30 mouse cellular contexts compared by ENCODE assay signal in genomic region chr3:57153177-57153948, GRCm38 (mm10).
DNase-seq lines count a peak whose midpoint lies in the region; ATAC-seq lines count a peak whose summit lies in the region.
"Had no signal": no experiment of that assay in that cellular context is flagged by ENCODE, and none has a peak within 500 bp of the region (broad histone marks: within the 10 kb centered on the region; RNA-seq: fewer than 3 reads in every experiment).

No protein-coding gene starts in this region.

- no peak overlapping the region for H3K9ac ChIP-seq in forebrain, embryonic 15.5 days (replicated peaks)
- no peak overlapping the region for H3K9ac ChIP-seq in forebrain, embryonic 13.5 days
- no peak overlapping the region for H3K9ac ChIP-seq in midbrain, embryonic 16.5 days (ENCODE audit: low read depth, low read length)
- no peak overlapping the region for H3K9ac ChIP-seq in midbrain, embryonic 12.5 days (replicated peaks)
- no peak overlapping the region for H3K9ac ChIP-seq in kidney, embryonic 14.5 days (ENCODE audit: low read depth, low read length)
- no peak overlapping the region for H3K9ac ChIP-seq in heart, embryonic 12.5 days
- H3K9ac ChIP-seq: embryonic facial prominence, embryonic 15.5 days; hindbrain, embryonic 13.5 days; limb, embryonic 15.5 days; liver, embryonic 13.5 days; neural tube, embryonic 12.5 days had no signal

- peak overlapping the region; percentile 29 for H3K27ac ChIP-seq in forebrain, embryonic 15.5 days (replicated peaks)
- no peak overlapping the region for H3K27ac ChIP-seq in forebrain, embryonic 13.5 days
- peak overlapping the region; percentile 74 for H3K27ac ChIP-seq in midbrain, embryonic 10.5 days (replicated peaks)
- H3K27ac ChIP-seq in midbrain, embryonic 16.5 days (ENCODE audit: low read length) = no peak overlapping the region
- H3K27ac ChIP-seq in midbrain, embryonic 12.5 days (replicated peaks) = peak overlapping the region; percentile 68
- H3K27ac ChIP-seq in kidney, embryonic 14.5 days (ENCODE audit: low read depth, low read length) = no peak overlapping the region
- H3K27ac ChIP-seq in heart, embryonic 12.5 days (ENCODE audit: poor library complexity, severe bottlenecking) = no peak overlapping the region
- H3K27ac ChIP-seq: embryonic facial prominence, embryonic 10.5 days; embryonic facial prominence, embryonic 15.5 days; hindbrain, embryonic 13.5 days; limb, embryonic 10.5 days; limb, embryonic 15.5 days; liver, embryonic 13.5 days; neural tube, embryonic 12.5 days; stomach, postnatal 0 days had no signal

- no peak overlapping the region for H3K4me3 ChIP-seq in forebrain, embryonic 15.5 days
- H3K4me3 ChIP-seq in forebrain, embryonic 13.5 days = no peak overlapping the region
- H3K4me3 ChIP-seq in midbrain, embryonic 10.5 days = no peak overlapping the region
- H3K4me3 ChIP-seq in midbrain, embryonic 16.5 days (ENCODE audit: low read depth, low read length) = no peak overlapping the region
- no peak overlapping the region for H3K4me3 ChIP-seq in midbrain, embryonic 12.5 days
- no peak overlapping the region for H3K4me3 ChIP-seq in kidney, embryonic 14.5 days (ENCODE audit: low read length)
- H3K4me3 ChIP-seq in heart, embryonic 12.5 days = no peak overlapping the region
- H3K4me3 ChIP-seq: embryonic facial prominence, embryonic 10.5 days; embryonic facial prominence, embryonic 15.5 days; hindbrain, embryonic 13.5 days; limb, embryonic 10.5 days; limb, embryonic 15.5 days; liver, embryonic 13.5 days; megakaryocyte, embryonic 14.5 days; neural tube, embryonic 12.5 days had no signal

- 44% methylated on average over 4 of the region's 4 CpGs for whole genome bisulfite sequencing in forebrain, embryonic 15.5 days
- WGBS in forebrain, embryonic 13.5 days = 43% methylated on average over 4 of the region's 4 CpGs
- WGBS in midbrain, embryonic 10.5 days = 44% methylated on average over 4 of the region's 4 CpGs
- 36% methylated on average over 4 of the region's 4 CpGs for whole genome bisulfite sequencing in midbrain, embryonic 16.5 days
- WGBS in midbrain, embryonic 12.5 days = 34% methylated on average over 4 of the region's 4 CpGs
- WGBS in kidney, embryonic 14.5 days = 57% methylated on average over 4 of the region's 4 CpGs
- 57% methylated on average over 4 of the region's 4 CpGs for WGBS in heart, embryonic 12.5 days

- no peaks in the 10 kb centered on the region for H3K4me1 ChIP-seq in forebrain, embryonic 15.5 days
- peaks cover 4% of the 10 kb centered on the region; the same call in 1 of the 2 replicates for H3K4me1 ChIP-seq in forebrain, embryonic 13.5 days
- H3K4me1 ChIP-seq in midbrain, embryonic 10.5 days = peaks cover 24% of the 10 kb centered on the region
- H3K4me1 ChIP-seq in midbrain, embryonic 16.5 days (ENCODE audit: control insufficient read depth, insufficient read depth, low read length) = no peaks in the 10 kb centered on the region
- H3K4me1 ChIP-seq in midbrain, embryonic 12.5 days = peaks cover 5% of the 10 kb centered on the region; the same call in 1 of the 2 replicates
- H3K4me1 ChIP-seq in kidney, embryonic 14.5 days (ENCODE audit: control insufficient read depth, insufficient read depth, low read length) = no peaks in the 10 kb centered on the region
- H3K4me1 ChIP-seq in heart, embryonic 12.5 days (replicated peaks) = no peaks in the 10 kb centered on the region
- H3K4me1 ChIP-seq: embryonic facial prominence, embryonic 10.5 days; limb, embryonic 10.5 days; limb, embryonic 15.5 days; liver, embryonic 13.5 days; megakaryocyte, embryonic 14.5 days; neural tube, embryonic 12.5 days had no signal

- no peak for ATAC-seq in forebrain, embryonic 15.5 days (replicated peaks)
- ATAC-seq in forebrain, embryonic 13.5 days = no peak
- no peak for ATAC-seq in midbrain, embryonic 16.5 days
- peak; percentile 49 for ATAC-seq in midbrain, embryonic 12.5 days (ENCODE audit: low FRiP score, low read depth)
- no peak for ATAC-seq in kidney, embryonic 14.5 days (ENCODE audit: low FRiP score, low TSS enrichment)
- ATAC-seq in heart, embryonic 12.5 days (ENCODE audit: insufficient number of reproducible peaks, low FRiP score) = no peak
- ATAC-seq: lung, postnatal 0 days had no signal

- H3K4me2 ChIP-seq in forebrain, embryonic 15.5 days (replicated peaks) = no peak overlapping the region
- H3K4me2 ChIP-seq in forebrain, embryonic 13.5 days = no peak overlapping the region
- H3K4me2 ChIP-seq in midbrain, embryonic 16.5 days (ENCODE audit: low read length) = no peak overlapping the region
- H3K4me2 ChIP-seq in midbrain, embryonic 12.5 days (replicated peaks) = 0 out of 2 replicates have a peak overlapping the region, but pooled peaks have one; percentile 19
- no peak overlapping the region for H3K4me2 ChIP-seq in kidney, embryonic 14.5 days (replicated peaks; ENCODE audit: low read depth, low read length)
- no peak overlapping the region for H3K4me2 ChIP-seq in heart, embryonic 12.5 days
- H3K4me2 ChIP-seq: embryonic facial prominence, embryonic 15.5 days; hindbrain, embryonic 13.5 days; limb, embryonic 15.5 days; liver, embryonic 13.5 days; neural tube, embryonic 12.5 days had no signal

- no peaks in the 10 kb centered on the region for H3K36me3 ChIP-seq in forebrain, embryonic 15.5 days
- H3K36me3 ChIP-seq in forebrain, embryonic 13.5 days (ENCODE audit: poor library complexity, severe bottlenecking) = no peaks in the 10 kb centered on the region
- H3K36me3 ChIP-seq in midbrain, embryonic 10.5 days = no peaks in the 10 kb centered on the region
- no peaks in the 10 kb centered on the region for H3K36me3 ChIP-seq in midbrain, embryonic 16.5 days (ENCODE audit: control insufficient read depth, insufficient read depth, low read length)
- no peaks in the 10 kb centered on the region for H3K36me3 ChIP-seq in midbrain, embryonic 12.5 days
- no peaks in the 10 kb centered on the region for H3K36me3 ChIP-seq in kidney, embryonic 14.5 days (ENCODE audit: control insufficient read depth, insufficient read depth, low read length)
- no peaks in the 10 kb centered on the region for H3K36me3 ChIP-seq in heart, embryonic 12.5 days
- H3K36me3 ChIP-seq: embryonic facial prominence, embryonic 10.5 days; embryonic facial prominence, embryonic 15.5 days; hindbrain, embryonic 13.5 days; limb, embryonic 10.5 days; limb, embryonic 15.5 days; liver, embryonic 13.5 days; neural tube, embryonic 12.5 days had no signal

- H3K27me3 ChIP-seq in forebrain, embryonic 15.5 days = no peaks in the 10 kb centered on the region
- H3K27me3 ChIP-seq in forebrain, embryonic 13.5 days = no peaks in the 10 kb centered on the region
- H3K27me3 ChIP-seq in midbrain, embryonic 10.5 days (ENCODE audit: low read depth, poor library complexity, severe bottlenecking) = no peaks in the 10 kb centered on the region
- no peaks in the 10 kb centered on the region for H3K27me3 ChIP-seq in midbrain, embryonic 16.5 days (ENCODE audit: control insufficient read depth, insufficient read depth, low read depth, low read length)
- H3K27me3 ChIP-seq in midbrain, embryonic 12.5 days = no peaks in the 10 kb centered on the region
- H3K27me3 ChIP-seq in kidney, embryonic 14.5 days (ENCODE audit: control insufficient read depth, insufficient read depth, low read length) = no peaks in the 10 kb centered on the region
- H3K27me3 ChIP-seq in heart, embryonic 12.5 days (replicated peaks) = no peaks in the 10 kb centered on the region
- H3K27me3 ChIP-seq: embryonic facial prominence, embryonic 15.5 days; hindbrain, embryonic 13.5 days; limb, embryonic 15.5 days; liver, embryonic 13.5 days; megakaryocyte, embryonic 14.5 days; neural tube, embryonic 12.5 days had no signal

- H3K9me3 ChIP-seq in forebrain, embryonic 15.5 days = no peaks in the 10 kb centered on the region
- H3K9me3 ChIP-seq in forebrain, embryonic 13.5 days (replicated peaks) = no peaks in the 10 kb centered on the region
- H3K9me3 ChIP-seq in midbrain, embryonic 10.5 days (replicated peaks) = no peaks in the 10 kb centered on the region
- H3K9me3 ChIP-seq in midbrain, embryonic 16.5 days (replicated peaks; ENCODE audit: control insufficient read depth, low read length, poor library complexity, severe bottlenecking) = no peaks in the 10 kb centered on the region
- no peaks in the 10 kb centered on the region for H3K9me3 ChIP-seq in midbrain, embryonic 12.5 days
- H3K9me3 ChIP-seq in kidney, embryonic 14.5 days (ENCODE audit: control insufficient read depth, low read length) = no peaks in the 10 kb centered on the region
- H3K9me3 ChIP-seq in heart, embryonic 12.5 days (replicated peaks) = no peaks in the 10 kb centered on the region
- H3K9me3 ChIP-seq: embryonic facial prominence, embryonic 10.5 days; embryonic facial prominence, embryonic 15.5 days; hindbrain, embryonic 13.5 days; limb, embryonic 10.5 days; limb, embryonic 15.5 days; liver, embryonic 13.5 days; neural tube, embryonic 12.5 days had no signal

- DNase-seq in midbrain, embryonic 10.5 days (ENCODE audit: low spot score) = no peak
- DNase-seq: adrenal gland, postnatal 14 days; cerebellum, adult 11-12 months; cerebellum, postnatal 10 days; gastrocnemius, postnatal 10 days; heart, postnatal 14 days; kidney, adult 18-20 months; kidney, postnatal 10 days; layer of hippocampus, postnatal 36 days; liver, embryonic 13.5 days; lung, adult 18-20 months; lung, postnatal 4 days; right cerebral cortex, postnatal 4 days; thymus, adult 2 months; thymus, postnatal 36 days had no signal

Comparison
In these comparisons a context has a peak if more than half of its experiments do, and no peak if none do; other contexts are left out.
1. H3K27ac ChIP-seq: peak in forebrain, embryonic 15.5 days (single experiment), midbrain, embryonic 10.5 days (single experiment) and midbrain, embryonic 12.5 days (single experiment); none in forebrain, embryonic 13.5 days (single experiment), midbrain, embryonic 16.5 days (single experiment), kidney, embryonic 14.5 days (single experiment) and heart, embryonic 12.5 days (single experiment).